Mouse (Mus musculus) ovary, postnatal 10 days (tissue): ENCODE data around the gene Fbxw10.

Source experiments
- DNase-seq: peaks from one replicate; pipeline ENCODE4 v3.0.0; 2022; ENCODE audit warnings: low spot score

Fbxw10 gene

GRCm38 (mm10) chr11:62909720-62910306, 62.9 kb downstream of the Fbxw10 start:
- DNase-seq: no peak

GRCm38 (mm10) chr11:62911362-62911761, 64.5 kb downstream of the Fbxw10 start:
- DNase-seq: no peak

GRCm38 (mm10) chr11:62913141-62913540, 66.3 kb downstream of the Fbxw10 start:
- DNase-seq: no peak

DNA sequence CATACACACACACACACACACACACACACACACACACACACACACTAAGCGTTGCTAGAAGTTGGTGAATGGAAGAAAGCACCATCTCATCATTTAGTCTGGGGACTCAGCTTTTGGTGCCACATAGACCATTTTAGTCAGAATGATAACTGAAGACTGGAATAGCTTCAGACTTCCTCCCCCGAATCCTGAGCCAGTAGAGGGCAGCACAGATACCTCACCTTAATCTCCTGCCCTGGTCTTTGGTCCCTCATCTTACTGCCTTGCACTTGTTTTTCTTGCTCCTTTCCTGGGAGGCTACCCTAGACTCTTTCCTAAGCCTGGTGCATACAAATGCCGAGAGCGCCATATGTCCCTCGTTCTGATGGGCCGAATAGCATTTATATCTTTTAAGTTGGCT, 67.7 kb downstream of the Fbxw10 start:
- no peak for DNase-seq

GRCm38 (mm10) chr11:62915486-62915885, 68.6 kb downstream of the Fbxw10 start:
- no peak for DNase-seq

DNA sequence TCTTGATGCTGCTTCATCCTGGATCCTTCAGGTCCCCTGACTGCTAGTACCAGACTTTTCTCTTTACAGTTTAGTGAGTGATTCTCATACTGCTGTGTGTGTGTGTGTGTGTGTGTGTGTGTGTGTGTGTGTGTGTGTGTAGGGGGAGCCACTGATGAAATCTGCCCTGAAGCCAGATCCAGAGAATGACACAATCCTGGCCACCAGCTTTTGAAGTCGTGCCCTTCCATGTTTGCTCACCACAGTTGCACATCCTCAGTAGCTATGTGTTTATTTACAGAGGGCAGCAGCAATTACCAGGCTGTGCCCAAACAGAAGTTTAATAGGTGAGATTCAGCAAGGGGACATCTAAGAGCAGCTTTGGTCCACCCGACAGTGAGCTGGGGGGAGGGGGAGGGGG, 69.9 kb downstream of the Fbxw10 start:
- no peak for DNase-seq

GRCm38 (mm10) chr11:62919946-62920742, 73.3 kb downstream of the Fbxw10 start:
- DNase-seq: no peak

DNA sequence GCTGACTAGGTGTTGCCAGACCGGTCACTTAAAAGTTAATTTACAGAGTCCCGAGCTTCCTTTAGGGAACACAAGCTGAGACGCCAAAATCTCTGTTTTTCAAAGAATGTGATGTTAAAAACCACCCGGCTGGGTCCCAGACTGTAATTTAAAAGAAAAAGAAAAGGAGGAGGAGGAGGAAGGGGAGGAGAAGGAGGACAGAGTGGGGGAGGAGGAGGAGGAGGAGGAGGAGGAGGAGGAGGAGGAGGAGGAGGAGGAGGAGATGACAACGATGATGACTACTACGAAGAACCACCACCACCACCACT, 73.8 kb downstream of the Fbxw10 start:
- no peak for DNase-seq

GRCm38 (mm10) chr11:62921052-62921977, 74.4 kb downstream of the Fbxw10 start:
- DNase-seq: peak; percentile 95

GRCm38 (mm10) chr11:62924091-62924761, 77.4 kb downstream of the Fbxw10 start:
- DNase-seq: no peak
